Mouse (Mus musculus) bone marrow macrophage, adult 2 months (primary cell): ENCODE measurements around the gene Ctcf. TPM values are rescaled to one million over a fixed set of nuclear protein-coding genes. Genes with fewer than 3 reads are reported as not detected.
A peak's percentile ranks its signal among the peaks of the same experiment; 100 is the strongest.

Experiments used
- H3K27ac ChIP-seq: 2 replicates; pipeline ENCODE4 v1.5.1; 2012; ENCODE audit warnings: low read depth, low read length; ENCODE audit not compliant: insufficient read depth
- H3K4me1 ChIP-seq: 2 replicates; pipeline ENCODE4 v1.6.1; 2012; ENCODE audit warnings: low read length; ENCODE audit not compliant: control insufficient read depth, insufficient read depth
- H3K4me3 ChIP-seq: 2 replicates; pipeline ENCODE4 v1.5.1; 2012; ENCODE audit warnings: mild to moderate bottlenecking, low read length, moderate library complexity; ENCODE audit not compliant: insufficient read depth
- CTCF ChIP-seq: IDR thresholded peaks from 2 replicates; pipeline ENCODE4 v1.5.1; 2012; ENCODE audit warnings: low read depth, mild to moderate bottlenecking, low read length, moderate library complexity
- POLR2A ChIP-seq: IDR thresholded peaks from 2 replicates; pipeline ENCODE4 v1.6.1; 2012; ENCODE audit warnings: mild to moderate bottlenecking, low read depth, low read length, borderline replicate concordance
- polyA plus RNA-seq: library from polyadenylated mRNA; stranded (reverse); fragments of >200 nt; gene quantifications from 2 replicates; pipeline ENCODE4 v1.2.4, GENCODE M21; 2012; ENCODE audit not compliant: missing spikeins, insufficient read depth, insufficient read length

Gene Ctcf
- polyA plus RNA-seq, 1 experiment = 60.3 TPM

DNA sequence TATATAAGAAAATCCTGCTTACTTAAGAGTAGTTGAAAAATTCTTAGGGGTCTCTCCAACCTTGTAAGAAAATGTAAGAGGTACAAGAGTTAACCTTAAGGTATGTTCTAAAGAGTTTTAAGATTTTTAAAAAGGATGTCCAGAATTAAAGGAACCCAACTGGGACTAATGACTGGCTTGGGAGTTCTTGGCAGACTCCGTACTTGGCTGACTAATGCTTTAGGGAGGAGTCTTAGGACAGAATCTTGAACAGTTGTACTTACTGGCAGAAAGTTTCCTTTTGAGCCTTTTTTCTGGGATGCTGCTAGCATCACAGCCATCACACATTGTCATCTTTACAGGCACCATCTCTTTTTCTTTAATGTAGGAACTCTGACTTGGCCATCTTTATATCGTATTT, 4.1 kb downstream of the Ctcf start:
- TF ChIP-seq POLR2A (no peak), CTCF (no peak)
- Histone ChIP-seq H3K27ac (no peak overlapping the region), H3K4me1 (peaks cover 22% of the 10 kb centered on the region), H3K4me3 (no peak overlapping the region)

DNA sequence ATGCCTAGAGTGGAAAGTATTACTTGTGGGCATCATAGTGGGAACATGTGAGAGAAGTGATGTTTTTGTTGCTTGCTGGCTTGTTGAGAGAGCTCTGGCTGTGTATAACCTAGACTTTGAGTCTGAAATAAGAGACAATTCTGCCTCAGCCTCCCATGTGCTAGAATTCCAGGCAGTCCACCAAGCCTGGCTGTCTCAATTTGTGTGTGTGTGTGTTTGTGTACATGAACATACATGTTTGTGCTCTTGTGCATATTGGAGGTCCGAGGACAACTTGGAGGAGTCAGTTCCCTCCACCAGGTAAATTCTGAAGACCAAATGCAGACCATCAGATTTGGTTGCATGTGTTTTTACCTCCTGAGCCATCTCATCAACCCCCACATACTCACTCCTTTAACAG, 8.8 kb downstream of the Ctcf start:
- Histone ChIP-seq H3K4me3 (no peak overlapping the region), H3K27ac (no peak overlapping the region), H3K4me1 (peaks cover 7% of the 10 kb centered on the region)
- no peak for TF ChIP-seq POLR2A
- TF ChIP-seq CTCF = no peak

DNA sequence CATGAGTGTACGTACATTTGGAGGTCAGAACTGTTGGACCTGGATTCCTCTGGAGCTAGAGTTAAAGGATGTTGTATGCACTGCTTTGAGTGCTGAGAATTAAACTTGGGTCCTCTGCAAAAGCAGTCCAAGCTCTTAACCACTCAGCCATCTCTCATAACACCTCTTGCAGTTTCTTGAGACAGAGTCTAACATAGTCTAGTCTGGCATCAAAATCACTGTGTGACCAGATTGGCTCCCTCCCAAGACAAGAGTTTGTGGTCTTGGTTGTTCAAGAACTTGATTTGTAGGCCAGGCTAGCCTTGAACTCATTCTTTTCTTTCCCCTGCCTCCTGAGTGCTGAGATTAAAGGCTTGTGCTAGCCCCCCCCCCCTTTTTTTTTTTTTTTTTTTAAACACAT, 12.6 kb downstream of the Ctcf start:
- peaks cover 8% of the 10 kb centered on the region for H3K4me1 ChIP-seq
- H3K4me3 ChIP-seq = no peak overlapping the region
- TF ChIP-seq CTCF = no peak
- no peak for TF ChIP-seq POLR2A
- no peak overlapping the region for H3K27ac ChIP-seq

DNA sequence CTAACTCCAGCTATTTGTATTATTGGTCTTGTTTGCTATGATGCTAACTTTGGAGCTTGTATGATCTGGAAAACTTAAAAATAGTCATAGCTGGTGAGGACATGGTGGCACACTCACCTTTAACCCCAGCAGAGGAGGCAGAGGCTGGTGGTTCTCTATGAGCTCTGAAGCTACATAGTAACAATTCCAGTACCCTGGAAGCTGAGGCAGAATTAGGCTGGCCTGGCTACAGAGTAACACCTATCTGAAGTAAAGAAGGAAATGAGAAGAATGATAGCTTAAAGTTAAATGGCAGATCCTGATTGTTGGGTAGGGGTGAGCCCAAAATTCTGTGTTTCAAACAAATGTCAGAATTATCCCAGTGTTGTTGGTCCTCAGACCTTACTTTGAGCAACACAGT, 21.3 kb downstream of the Ctcf start:
- TF ChIP-seq CTCF = no peak
- no peak for TF ChIP-seq POLR2A
- Histone ChIP-seq H3K27ac (no peak overlapping the region), H3K4me1 (no peaks in the 10 kb centered on the region), H3K4me3 (no peak overlapping the region)

DNA sequence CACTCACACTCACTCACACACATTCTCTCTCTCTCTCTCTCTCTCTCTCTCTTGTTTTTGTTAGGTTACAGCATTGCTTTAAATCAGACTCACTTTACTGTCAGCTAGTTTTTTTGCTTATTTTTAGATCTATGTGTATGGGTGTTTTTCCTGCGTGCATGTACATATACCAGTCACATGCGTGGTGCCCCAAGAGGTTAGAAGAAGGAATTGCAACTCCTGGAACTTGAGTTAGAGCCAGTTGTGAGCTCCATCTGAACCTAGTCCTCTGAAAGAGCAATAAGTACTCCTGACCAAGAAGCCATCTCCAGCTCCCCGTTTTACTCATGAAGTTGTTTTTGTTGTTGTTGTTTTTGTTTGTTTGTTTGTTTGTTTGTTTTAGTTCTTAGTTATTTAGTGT, 24.8 kb downstream of the Ctcf start:
- H3K27ac ChIP-seq = no peak overlapping the region
- TF ChIP-seq POLR2A (no peak), CTCF (no peak)
- no peak overlapping the region for H3K4me3 ChIP-seq
- H3K4me1 ChIP-seq = no peaks in the 10 kb centered on the region

DNA sequence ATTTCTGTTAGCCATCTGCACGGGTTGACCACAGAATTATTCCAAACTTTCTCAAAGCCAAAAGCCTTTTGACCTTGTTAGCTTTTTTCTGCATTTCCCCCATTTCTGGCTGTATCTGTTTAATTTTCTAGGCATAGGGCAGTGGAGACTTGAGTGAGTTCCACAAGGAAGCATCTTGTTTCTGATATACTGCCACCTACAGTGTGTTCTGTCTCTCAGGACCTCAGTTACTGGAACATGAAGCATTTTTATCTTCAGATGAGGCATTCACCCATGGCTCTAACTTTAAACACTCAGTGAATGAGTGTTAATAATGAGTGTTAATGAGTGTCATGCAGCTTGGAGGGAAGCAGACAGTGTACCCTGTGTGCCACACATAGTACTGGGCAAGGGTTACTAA, 41.5 kb downstream of the Ctcf start:
- no peak overlapping the region for H3K27ac ChIP-seq
- no peak overlapping the region for H3K4me3 ChIP-seq
- TF ChIP-seq CTCF (no peak), POLR2A (no peak)
- no peaks in the 10 kb centered on the region for H3K4me1 ChIP-seq

DNA sequence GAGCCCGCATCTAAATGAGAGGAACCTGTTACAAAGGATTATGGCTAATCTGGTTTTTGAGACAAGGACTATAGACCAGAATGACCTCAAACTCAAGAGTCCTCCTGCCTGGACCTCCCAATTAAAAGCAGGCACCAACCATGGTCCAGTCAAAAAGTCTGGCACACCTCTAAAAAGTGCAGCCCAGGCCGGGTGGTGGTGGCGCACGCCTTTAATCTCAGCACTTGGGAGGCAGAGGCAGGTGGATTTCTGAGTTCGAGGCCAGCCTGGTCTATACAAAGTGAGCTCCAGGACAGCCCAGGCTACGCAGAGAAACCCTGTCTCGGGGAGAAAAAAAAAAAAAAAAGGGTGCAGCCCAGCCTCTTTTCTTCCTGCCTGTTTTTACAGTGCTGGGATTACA, 49.0 kb downstream of the Ctcf start:
- TF ChIP-seq CTCF (no peak), POLR2A (no peak)
- H3K4me1 ChIP-seq = no peaks in the 10 kb centered on the region
- no peak overlapping the region for H3K4me3 ChIP-seq
- no peak overlapping the region for H3K27ac ChIP-seq

DNA sequence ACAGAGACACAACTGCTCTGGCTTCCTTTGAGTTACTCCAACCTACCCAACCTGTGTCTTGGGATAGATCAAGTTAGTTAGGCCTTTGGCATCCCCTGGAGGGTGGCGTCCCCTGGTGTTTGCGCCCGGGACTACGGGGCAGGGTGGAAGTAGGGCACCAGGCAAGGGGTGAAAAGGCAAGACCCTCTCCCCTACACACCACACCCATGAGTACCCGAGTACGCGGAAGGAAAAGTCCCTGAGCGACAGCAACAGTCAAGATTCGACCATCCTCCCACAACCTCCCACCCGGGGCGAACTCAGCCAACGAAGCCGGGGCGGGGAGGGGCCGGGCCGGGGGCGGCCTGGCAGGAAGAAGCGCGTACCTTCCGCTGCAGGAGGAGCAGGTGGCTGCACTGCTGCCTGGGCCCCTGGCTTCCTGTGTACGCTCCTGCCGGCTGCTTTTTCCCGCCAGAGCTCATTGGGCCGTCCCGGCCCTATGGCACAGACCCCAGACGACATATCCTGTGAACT, 49.5 kb downstream of the Ctcf start, which contains the start of gene Carmil2:
TSS of gene Carmil2 (plus strand) at position 479 of the 513 bp plus-strand sequence.
- TF ChIP-seq CTCF (peak; percentile 45; the same call in 1 of the 2 replicates), POLR2A (no peak)
- no peak within 1 kb of the TSS for H3K4me3 ChIP-seq
- no peaks in the 10 kb centered on the region for H3K4me1 ChIP-seq
- no peak within 1 kb of the TSS for H3K27ac ChIP-seq

DNA sequence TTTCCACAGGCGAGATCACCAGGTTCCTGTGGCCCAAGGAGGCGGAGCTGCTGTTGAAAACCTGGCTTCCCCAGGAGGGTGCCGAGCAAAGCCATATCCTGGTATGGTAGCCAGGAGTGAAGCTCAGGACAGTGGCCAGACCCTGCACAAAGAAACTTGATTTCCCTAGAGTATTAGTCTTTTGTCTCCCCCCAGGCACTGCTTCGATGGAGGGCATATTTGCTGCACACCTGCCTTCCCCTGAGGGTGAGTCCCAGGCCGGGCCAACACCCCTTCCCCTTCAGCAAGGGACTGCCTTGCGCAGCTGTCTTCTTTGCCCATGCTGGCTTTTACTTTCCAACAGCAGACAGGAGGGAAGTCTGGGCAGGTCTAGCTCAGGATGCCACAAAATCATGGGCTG, 50.2 kb downstream of the Ctcf start:
- no peak for TF ChIP-seq CTCF
- TF ChIP-seq POLR2A = no peak
- H3K4me3 ChIP-seq = no peak overlapping the region
- no peak overlapping the region for H3K27ac ChIP-seq

DNA sequence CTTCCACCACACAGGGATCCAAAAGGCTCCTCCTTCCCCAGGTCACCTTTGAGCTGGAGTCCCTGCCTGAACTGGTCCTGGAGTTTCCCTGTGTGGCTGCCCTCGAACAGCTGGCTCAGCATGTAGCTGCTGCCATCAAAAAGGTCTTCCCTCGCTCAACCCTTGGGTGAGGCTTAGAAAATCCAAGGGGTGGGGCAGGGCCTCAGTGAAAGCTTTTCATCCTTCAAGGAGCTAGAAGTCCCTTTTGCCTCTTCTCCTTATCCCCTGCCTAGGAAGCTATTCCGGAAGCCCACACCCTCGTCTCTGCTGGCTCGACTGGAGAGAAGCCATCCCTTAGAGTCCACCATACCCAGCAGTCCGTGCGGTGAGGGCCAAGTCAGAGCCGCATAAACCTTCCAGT, 51.1 kb downstream of the Ctcf start:
- TF ChIP-seq POLR2A = no peak
- TF ChIP-seq CTCF = no peak
- Histone ChIP-seq H3K4me3 (no peak overlapping the region), H3K4me1 (no peaks in the 10 kb centered on the region), H3K27ac (no peak overlapping the region)

More for the DNA sequence above, 50.2 kb downstream of the Ctcf start:
- no peaks in the 10 kb centered on the region for H3K4me1 ChIP-seq
